Mouse (Mus musculus): ENCODE results near the gene Gzme.
"Not testable (repeated sequence)": the region's sequence is repeated elsewhere in the genome, so short reads cannot be mapped to it uniquely, and the experiment has no call there.

- TF ChIP-seq POLR2A (IDR thresholded peaks at IDR 0.05; ENCODE audit: borderline replicate concordance, extremely low read depth, insufficient read depth, insufficient read length, poor library complexity, severe bottlenecking); CTCF (IDR thresholded peaks at IDR 0.05; ENCODE audit: borderline replicate concordance, extremely low read depth, insufficient read depth, insufficient read length): not testable (repeated sequence)
Observed at GRCm38 (mm10) chr14:56133675-56134074, 13.2 kb upstream of the Gzme start.

All from brain, embryonic 14.5 days (tissue).